Mouse (Mus musculus) left cerebral cortex, postnatal 36 days (tissue): Measurements from ENCODE around the gene Gsta1. TPM values are rescaled to one million over a fixed set of nuclear protein-coding genes. Genes with fewer than 3 reads are reported as not detected.
"Not testable (repeated sequence)": the region's sequence is repeated elsewhere in the genome, so short reads cannot be mapped to it uniquely, and the experiment has no call there.

Source experiments
- DNase-seq, 2 experiments: peaks; one replicate each; pipeline ENCODE4 v3.0.0; 2021 to 2022; ENCODE audit warnings: low spot score in 2 of 2, mixed read lengths in 1 of 2
- intact Hi-C: fragments of 180-260 bp; cut with DNase I; formaldehyde crosslinking; loops from one replicate; pipeline ENCODE4 v1.15.1; 2025
- total RNA-seq, 2 experiments: library from RNA; stranded (reverse); gene quantifications; 2 replicates each; pipeline ENCODE4 v1.2.3; 2021

Gsta1 gene
- not detected for total RNA-seq

DNA sequence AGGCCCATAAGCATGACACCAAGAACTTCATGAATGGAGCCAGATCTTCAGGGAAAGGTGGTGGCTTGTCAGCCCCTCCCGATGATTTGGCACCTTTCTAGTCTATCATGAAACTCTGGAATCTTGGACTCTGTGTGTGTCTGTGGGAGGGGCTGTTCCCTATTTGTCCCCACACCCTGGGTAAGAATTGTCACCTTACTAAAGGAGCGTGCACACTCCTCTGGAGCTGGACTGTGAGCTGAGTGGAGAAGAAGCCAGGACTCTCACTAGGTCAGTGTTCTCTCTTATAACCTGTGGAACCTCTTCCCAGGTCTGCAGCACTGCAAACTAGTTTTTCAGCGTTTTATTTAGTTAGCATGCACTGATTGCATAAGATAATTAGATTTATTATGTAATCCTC lies at the start of gene Gsta1:
Gene Gsta1, plus strand, starts transcription at position 196 of the 400 bp plus-strand sequence.
- intact Hi-C loops, DNase-seq: not testable (repeated sequence)

DNA sequence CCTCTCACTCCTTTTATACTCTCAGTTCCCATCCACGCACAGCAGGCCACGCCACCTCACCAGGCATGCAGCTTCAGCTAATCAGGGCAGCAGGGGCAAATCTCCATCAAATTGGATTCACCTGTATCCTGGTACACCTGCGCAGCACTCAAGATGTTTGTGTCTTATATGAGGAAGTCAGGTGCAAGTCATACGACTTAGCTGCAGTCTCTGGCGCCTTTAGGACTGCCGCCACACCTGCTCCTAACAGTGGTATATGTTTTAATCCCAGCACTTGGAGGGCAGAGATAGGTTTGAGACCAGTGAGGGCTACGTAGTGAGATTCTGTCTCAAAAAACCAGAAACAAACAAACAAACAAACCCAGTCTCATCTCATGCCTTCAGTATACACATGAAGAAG lies 48.0 kb upstream of the Gsta1 start, which contains the start of gene Gsta4:
Gene Gsta4, plus strand, starts transcription at position 301 of the 400 bp plus-strand sequence.
- intact Hi-C loops, DNase-seq: not testable (repeated sequence)

DNA sequence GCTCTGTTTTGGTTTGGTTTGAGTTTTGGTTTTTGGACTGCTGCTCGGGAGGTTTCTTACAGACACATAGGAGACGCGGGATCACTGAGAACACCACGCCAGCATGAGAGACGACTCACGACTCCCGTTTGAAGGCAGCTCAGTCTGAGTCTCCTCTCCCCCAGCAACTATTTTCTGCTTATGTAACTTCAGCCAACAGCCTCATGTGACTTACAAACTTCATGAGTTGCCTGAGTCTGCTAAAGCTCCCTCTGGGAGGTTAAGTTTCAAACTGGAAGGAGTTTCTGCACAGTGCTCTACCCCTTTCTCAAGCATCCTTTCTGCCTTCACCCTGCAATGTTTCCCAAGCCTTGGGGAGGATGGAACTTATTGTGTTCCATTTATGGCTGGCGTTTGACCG lies 44.8 kb upstream of the Gsta1 start:
- intact Hi-C loops = no loop called here
- DNase-seq = no peak

DNA sequence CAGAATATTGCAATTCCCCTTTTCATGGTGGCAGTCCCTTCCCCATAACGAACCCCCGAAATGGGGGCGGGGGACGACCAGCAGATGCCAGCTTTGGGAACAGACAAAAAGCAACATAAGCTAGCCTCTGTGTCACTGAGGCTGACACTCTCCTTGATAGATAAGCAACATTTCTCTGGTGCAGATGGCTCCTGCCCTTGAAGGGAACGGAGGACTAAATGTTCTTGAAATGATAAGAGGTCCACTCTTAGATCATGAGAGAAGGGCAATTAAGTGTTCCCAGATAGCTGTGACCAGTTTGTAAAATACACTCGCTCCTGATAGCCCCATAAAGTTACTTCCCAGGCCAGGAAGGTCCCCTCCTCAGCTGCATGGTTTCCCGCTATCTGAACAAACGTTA lies 41.5 kb upstream of the Gsta1 start:
- no peak for DNase-seq
- intact Hi-C loops = no loop called here

DNA sequence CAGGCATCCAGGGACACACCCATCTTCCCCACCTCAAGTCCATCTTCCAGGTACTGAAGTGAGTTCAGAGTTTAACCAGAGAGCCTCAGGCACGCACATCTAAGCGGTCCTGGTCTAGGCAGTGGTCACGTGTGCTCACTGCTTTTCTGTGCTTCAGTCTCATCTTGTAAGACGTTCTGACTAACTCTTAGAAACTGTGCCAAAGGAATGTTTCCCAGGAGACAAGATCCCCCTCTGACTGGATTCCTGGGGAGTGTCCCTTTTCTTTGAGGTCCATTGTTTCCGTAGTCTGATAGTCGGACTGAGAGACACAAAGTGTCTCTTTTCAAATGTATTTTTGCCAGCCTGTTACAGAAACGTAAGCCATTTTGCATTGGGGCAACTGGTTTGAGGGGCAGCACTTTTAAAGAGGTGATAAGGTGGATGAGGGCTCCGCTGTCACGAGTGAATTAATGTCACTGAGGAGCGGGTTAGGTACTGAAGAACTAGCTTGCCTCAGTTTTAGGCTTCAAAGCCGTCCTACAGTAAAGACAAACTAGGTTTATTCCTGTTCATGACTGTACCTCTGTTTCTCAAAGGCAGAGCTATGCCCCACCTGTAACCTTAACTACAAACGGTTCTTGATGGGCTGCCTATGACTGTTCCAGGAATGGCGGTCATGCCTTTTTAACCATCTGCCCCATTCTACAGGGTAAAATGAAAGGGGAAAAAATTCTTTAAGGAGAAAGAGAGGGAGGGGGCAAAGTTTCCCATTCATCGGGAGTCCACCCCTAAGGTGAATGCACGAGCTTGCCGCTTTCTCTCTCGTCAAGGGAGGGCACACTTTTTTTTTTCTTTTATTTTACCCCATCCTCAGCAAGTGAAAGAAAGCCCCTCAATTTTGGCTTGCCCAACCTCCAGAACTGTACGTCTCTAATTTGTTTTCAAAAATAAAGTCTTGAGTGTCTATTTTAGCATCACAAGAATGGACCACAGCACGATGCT lies 39.5 kb upstream of the Gsta1 start:
- intact Hi-C loops = no loop called here

DNA sequence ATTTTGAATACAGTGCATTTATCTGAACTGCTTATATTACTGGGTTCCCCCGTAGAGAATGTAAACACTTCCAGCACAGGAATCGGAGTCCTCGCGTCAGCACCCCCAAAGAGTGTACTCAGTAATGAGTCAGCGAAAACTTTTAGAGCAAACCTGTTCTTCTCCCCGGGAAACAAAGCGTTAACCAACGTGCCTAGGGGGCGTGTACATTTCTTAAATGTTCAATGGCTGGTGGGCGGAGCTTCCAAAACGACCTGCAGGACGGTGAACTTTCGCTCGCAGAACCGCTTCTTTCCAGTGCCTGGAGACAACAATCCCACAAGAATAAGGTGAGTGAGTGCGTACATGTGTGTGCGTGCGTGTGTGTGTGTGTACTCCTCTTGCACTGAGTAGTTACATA lies 38.7 kb upstream of the Gsta1 start:
- intact Hi-C loops = no loop called here
- DNase-seq = peak in 1 of 2 experiments; percentile 27

More for the DNA sequence above, 39.5 kb upstream of the Gsta1 start:
- DNase-seq = no peak

DNA sequence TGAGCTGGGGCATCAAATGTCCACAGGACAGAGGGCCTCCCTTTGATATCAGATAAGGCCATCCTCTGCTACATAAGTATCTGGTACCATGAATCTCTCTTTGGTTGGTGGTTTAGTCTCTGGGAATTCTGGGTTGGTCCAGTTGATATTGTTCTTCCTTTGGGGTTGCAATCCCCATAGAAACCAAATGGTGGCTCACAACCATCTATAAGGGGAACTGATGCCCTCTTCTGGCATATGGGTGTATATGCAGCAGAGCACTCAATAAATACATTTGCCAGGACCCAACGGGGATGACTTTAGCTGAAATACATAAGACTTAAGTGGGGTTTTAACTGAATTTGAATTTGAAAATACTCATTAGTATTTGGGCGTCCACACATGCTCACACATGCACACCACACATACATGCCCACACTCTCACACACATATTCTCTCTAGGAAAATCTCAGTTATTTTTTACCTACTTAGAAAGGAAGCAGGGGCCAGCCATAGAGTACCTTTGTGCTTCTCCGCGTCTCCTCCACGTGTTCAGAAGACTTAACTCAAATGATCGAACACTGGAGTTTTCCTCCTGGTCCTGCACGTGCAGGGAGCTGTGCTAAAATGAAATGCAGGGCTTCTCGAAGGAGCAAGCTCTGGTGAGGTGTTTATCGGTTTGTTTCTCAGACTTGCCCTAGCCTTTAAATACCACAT lies 36.4 kb upstream of the Gsta1 start:
- intact Hi-C loops = no loop called here
- peak in 1 of 2 experiments; percentile 24 for DNase-seq

DNA sequence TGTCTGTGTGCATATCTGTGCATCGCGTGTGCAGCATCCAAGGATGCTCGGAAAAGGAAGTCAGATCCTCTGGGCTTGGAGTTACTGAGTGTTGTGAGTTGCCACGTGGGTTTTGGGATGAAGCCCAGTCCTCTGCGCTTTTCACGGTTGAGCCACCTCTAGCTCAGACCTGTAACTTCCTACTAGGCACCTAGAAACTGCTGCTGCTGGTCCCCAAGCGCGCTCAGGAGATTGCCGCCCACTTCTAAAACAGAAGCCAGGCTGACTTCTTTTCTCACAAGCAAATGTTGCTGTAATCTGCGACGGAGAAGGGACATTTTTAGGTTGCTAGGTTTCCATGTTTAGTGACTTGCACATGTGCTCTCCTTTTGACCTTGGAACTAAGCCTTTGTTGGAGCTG lies 35.4 kb upstream of the Gsta1 start:
- intact Hi-C loops = no loop called here
- peak; percentile 49 to 50 for DNase-seq

DNA sequence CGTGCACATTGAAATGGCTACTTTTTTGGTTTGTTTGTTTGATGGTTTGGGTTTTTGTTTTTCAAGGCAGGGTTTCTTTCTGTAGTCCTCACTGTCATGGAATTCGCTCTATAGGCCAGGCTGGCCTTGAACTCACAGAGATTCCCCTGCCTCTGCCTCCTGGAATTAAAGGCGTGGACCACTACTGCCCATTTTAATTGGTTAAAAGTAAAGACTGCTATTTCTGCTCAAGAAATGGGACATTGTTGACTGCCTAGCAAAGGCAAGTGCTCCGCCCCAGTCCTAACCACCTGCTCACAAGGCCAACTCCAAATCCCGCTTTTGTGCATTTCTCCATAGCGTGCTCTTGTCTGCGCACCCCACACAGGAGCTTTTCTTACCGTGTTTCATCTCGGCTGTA lies 32.7 kb upstream of the Gsta1 start:
- intact Hi-C loops = no loop called here
- no peak for DNase-seq

DNA sequence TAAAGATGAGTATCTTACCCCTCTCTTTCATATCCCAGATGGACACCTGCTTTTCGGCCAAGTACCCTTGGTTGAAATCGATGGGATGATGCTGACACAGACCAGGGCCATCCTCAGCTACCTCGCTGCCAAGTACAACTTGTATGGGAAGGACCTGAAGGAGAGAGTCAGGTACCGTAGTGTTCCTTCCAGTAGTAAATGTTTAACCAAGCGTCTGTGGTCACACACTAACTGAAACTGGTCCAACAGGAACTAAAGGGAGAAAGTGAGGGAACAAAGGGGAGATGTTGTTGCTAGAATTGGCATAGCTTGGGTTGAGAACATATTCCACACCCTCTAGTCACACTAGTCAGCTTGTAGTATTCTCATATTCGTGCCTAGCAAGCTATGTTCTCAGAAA lies 26.3 kb upstream of the Gsta1 start:
- intact Hi-C loops = no loop called here
- DNase-seq = no peak

DNA sequence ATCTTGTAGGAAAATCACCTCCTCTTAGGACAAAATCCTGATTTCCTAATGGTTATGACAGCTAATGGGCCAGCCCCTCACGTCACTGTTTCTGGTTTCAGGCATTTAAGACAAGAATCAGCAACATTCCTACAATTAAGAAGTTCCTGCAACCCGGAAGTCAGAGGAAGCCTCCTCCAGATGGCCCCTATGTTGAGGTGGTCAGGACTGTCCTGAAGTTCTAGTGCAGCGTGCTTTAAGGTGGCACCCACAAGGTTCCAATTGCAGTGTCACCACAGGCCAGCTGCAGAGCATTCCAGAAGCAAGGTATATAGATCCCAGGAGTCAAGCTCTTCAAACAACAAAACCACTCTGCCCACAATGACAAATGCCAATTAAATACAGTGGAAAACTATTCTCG lies 21.5 kb upstream of the Gsta1 start:
- intact Hi-C loops = no loop called here
- no peak for DNase-seq

DNA sequence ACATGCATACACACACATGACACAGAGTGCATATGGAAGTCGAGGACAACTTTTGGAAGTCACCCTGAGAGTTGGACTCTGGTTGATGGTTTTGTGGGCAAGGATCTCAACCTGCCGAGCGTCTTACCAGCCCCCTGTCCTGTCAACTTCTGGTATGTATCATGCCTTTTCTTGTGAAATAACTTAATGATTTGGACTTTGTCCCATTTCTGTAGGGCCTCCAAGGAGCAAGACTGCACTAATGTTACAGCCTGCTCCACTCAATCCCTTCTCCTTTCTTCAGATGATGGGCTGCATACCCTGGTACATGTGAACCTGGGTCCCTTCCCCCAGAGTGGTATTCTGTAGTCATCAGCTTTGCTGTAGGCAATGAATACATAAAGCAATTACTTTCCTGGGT lies 20.4 kb upstream of the Gsta1 start:
- intact Hi-C loops = no loop called here
- DNase-seq = no peak

DNA sequence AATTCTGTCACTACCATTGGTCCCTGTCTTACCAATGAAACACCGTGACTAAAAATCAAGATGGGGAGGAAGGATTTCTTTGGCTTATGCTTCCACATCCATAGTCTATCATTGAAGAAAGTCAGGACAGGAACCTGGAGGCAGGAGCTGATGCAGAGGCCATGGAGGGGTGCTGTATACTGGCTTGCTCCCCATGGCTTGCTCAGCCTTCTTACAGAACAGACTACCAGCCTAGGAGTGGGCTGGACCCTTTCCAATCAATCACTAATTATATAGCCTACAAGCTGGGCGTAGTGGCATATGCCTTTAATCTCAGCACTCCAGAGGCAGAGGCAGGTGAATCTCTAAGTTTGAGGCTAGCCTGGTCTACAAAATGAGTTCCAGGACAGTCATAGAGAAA lies 19.6 kb upstream of the Gsta1 start:
- no peak for DNase-seq
- intact Hi-C loops = no loop called here

DNA sequence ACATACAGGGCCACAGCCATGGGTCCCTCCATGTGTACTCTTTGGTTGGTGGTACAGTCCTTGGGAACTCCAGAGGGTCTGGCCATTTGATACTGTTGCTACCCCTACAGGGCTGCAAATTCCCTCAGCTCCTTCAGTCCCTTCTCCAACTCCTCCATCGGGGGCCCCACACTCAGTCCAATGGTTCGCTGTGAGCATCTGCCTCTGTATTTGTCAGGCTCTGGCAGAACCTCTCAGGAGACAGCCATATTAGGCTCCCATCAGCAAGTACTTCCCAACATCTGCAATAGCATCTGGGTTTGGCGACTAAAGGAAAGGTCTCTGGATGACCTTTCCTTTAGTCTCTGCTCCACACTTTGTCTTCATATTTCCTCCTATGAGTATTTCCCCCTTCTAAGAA lies 18.9 kb upstream of the Gsta1 start:
- intact Hi-C loops = no loop called here
- no peak for DNase-seq

DNA sequence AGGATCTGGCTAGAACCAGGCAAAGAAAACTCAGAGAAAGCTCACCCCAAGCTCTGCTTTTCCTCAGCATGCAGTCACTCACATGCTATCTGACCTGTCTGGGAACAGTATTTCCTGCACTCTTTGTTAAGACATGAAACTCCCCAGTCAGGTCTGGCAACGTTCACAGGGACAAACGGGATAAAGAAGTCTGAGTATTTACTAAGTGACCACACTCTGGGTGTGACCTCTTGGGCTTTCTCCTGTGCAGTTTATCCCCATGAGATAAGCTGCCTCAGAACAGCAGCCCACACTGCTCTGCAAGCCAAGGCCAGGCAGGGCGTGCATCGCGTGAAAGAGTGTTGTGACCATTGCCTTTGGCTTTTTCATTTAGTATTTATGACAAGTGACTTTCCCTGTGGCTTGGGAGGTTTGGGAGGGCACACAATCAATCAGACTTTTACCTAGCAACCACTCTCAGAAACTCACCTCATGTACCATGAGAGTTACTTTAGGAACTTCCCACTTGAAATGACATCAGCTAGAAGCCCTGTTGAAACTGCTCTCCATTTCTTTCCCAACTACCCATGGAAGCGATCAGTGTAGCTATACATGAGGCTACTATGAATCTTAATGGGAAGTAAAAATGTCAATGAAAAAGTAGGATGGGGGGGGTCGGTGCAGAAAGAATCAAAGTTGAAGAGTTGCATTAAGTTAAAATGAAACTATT lies 18.0 kb upstream of the Gsta1 start:
- intact Hi-C loops = no loop called here
- no peak for DNase-seq

DNA sequence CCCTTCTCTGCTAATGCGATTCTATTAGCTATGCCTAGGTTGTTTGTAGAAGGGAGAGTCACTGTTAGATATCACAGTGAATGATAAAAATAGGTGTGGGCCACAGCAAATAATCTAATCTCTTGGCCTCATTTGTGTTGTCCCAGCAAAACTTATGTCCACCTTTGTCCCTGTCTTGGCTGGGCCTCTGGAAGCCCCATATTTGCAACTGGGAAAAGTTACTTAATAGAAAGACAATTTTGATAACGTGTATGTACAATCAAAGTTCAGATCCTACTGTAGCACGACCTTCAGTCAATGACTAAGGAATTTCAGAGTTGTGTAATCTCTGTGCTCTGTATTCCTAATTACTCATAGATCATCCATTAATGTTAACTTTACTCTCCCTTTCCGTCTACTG lies 13.4 kb upstream of the Gsta1 start:
- intact Hi-C loops = no loop called here
- DNase-seq = no peak

DNA sequence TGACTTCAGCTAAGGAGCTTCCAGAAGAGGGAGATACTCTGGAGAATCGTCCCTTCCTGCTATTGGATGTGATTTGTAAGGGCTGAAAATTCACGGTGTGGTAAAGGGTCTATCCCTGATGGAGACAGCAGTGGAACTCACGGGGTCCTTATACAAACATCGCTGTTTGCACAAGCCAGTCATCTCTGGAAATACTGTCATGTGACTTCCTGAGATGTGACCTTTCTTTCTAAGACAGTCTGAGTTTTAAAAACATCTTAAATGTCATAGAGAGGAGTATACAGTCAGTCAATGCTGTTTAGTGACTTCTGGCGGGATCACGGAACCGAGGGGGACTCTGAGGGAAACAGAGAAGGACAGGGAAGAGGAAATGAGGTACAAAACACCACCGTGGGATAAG lies 7.8 kb upstream of the Gsta1 start:
- intact Hi-C loops = no loop called here
- no peak for DNase-seq

DNA sequence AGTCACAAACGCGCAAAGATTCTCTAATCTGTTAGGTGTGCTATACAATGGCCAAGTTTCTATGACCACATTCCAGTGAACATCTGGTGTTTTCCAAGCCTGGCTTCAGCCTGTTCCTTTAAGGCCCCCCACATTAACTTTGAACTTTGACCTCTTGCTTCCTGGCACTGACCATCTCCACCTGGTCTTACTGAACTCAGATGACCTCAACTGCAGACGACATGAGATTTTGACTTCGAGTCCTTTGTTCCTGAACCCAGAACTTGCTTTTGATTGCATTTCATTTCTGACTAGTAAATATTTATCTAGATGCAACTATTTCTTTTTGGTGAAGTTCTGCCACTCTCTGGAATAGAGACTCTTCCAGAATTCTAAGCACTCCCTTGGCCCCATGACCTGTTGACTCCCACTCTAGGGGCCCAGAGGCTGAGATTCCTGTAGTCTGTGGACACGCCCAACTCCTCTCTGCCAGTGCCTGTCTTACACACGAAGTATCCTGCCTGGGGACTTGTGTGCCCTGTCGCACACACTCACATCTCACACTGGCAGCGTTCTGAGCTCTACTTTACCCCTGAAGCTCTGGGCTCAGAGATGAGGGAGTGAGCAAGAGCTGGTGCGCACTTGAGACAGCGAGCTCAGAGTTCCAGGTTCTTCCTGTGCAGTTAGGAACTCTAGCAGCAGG lies 7.1 kb upstream of the Gsta1 start:
- DNase-seq = no peak
- intact Hi-C loops = no loop called here

DNA sequence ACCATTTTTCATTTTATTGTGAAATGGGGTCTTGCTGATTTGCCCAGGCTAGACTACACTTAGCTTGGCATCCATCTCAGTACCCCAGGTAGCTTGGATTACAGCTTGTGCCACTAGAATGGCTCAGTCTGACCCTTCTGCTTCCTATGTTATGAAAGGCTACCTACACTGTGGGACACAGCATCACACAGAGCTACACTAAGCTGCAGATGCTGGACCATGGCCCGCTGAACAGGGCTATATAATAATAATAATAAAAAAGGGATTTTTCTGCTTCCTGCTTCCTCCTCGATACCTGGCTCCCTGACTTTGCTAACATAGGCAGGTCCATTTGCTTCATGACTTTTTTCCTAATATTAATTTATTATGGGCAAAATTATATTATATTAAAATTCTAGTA lies 6.0 kb upstream of the Gsta1 start:
- intact Hi-C loops = no loop called here
- no peak for DNase-seq

DNA sequence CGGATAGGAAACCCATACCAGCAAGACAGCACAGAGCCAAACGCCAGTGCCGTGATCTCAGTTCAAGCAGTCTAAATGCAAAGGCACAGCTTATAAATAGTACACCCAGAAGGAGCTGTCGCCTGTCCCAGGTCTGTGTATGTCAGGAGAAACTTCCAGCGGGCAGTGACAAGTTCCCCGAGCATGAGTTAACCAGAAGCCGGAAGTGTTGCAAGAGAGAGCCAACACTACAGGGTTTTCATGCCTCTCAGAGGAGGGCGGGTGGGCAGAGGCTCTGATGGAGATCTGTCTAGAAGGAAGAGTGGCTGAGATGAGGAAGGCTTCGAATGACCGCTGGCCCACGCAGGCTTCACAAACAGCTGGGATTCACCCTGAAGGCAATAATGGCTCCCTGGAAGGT lies 5.2 kb upstream of the Gsta1 start:
- intact Hi-C loops = no loop called here
- no peak for DNase-seq
